Mouse (Mus musculus) mesoderm, embryonic 11.5 days (tissue): ENCODE measurements around the gene Mcu.
A peak's percentile ranks its signal among the peaks of the same experiment; 100 is the strongest.

Experiments used
- DNase-seq: peaks from one replicate; pipeline ENCODE4 v3.0.0-alpha.2; 2012; ENCODE audit warnings: low read depth, low spot score

Gene Mcu

DNA sequence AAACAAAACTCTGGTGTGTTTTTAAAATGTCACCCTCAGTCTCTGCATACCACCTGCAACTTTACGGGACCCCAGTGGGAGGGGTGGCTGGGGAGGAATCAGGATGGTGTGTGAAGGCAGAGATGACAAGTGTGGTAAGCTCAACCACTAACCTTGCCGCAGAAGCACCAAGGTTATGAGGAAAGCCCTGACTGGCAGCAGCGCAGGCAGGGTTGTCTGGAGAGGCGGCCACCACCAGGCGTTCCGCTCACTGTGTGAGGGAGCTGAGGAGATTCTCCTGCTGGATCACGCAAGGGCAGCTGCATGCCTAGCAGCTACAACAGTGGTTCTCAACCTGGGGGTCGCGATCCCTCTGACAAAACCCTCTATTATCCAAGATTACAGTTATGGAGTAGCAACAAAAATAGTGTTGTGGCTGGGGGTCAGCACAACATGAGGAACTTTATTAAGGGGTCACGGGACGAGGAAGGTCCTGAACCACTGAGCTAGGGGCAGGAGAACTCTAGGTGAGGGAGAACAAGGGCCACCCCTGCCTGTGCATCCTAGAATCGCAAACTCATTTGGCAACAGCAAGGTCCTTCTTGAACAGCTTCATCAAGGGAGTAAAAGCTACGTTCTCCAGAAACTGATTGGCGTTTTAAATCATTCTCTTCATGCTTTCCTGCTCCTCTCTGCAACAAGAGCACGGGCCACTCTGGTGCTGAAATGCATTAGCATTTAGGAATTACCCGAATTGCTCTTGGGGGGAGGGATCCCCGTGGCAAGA, 77.5 kb downstream of the Mcu start:
- DNase-seq, result no peak

DNA sequence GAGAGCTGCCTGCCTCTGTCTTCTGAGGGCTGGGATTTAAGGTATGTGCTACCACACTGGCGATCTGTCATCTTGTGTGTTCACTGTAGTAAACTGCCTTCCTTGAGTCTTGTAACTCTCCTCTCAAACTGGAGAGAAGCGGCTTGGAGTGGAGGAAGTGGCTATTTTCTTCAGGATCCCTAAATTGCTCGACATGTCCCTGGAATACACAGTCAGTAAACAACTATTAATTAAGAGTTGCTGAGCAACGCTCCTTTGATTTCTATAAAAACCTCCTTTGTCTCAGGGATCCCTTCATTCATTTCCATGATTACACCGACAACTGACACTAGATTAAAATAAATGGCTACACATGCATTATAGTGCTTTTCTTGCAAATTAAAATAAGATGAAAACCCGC, 78.4 kb downstream of the Mcu start:
- DNase-seq, result no peak

DNA sequence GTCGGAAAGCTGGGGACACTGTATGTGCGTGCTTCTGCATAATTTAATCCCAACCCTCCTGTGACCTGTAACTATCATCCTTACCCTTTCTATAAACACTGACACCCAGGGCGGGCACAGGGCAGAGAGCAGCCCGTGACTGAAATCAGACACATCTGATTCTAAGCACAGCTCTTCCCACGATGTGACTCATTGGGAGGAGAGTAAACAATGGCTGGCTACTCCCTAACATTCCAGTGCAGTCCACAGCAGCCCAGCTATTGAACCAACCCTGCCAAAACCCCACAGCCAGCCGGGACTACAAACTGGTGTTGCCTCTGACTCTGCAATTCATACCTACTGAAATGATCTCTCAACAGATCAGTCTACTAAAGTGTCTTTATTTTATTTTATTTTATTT, 78.9 kb downstream of the Mcu start:
- no peak for DNase-seq

DNA sequence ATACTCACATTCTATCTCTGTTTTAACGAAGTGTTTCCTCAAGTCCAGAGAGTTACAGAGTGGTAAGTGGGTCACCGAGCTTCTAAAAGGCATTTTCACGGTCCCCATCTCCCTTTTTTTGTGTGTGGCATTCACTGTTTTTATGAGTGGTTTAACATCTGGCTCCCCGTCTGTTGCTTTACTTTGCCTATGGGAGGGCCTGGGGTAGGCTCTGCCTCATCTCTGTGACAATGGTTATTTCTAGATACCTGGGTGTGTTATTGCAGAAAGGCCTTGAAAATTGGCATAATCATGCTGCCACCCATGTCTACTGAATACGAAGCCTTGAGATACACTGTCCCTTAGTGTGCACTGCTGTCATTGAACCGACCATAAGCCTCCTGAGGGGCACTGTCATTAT, 84.2 kb downstream of the Mcu start:
- DNase-seq, result no peak

DNA sequence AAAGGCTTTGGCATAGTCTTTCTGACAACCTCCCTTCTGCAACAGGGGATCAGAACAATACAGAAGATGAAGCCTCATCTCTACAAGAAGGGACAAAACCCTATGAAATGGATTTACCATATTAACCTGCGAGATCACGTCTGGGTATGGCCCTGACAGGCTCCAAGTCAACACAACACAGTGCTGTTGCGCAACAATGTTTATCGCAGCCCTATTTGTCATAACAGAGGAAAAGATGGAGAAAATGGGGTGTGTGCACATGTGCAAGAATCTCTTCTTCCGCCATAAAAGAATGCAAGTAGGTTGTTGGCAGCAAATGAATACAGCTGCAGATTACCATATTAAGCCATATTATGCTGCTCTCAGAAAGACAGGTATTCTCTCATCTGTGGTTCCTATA, 88.7 kb downstream of the Mcu start:
- no peak for DNase-seq

DNA sequence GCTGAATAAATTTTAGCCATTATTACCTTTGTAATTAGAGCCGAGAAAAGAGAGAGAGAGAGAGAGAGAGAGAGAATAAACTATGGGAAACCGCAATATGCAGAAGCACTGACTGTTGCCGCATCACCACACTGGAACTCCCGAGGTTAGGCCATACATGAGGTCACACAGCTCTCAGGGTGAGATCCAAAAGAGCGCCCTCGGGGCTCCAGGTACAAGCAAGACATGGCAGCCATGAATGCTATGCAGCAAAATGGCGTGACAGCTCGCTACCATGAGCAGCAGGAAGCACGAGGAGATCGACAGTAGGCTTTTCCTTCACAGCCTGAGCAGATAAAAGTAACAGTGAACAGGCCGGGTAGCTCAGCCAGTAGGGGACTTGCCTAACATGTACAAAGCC, 89.2 kb downstream of the Mcu start:
- no peak for DNase-seq

DNA sequence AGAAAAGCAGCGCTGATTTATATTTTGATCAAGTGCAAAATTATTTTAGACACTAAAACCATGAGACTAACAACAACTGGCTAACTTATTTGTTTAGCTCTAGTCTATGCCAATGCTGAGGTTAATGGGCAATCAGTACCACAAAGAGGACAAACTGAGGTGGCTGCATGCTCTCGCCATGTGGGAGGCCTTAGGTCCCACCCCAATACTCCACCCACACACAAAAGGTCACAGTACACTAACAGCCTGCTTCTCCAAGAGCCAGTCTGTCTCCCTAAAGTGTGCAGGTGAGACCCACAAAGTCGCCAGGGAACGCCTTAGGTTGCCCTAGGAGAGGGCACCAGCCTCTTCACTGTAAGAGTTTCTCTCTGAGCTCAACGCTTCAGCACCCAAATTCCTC, 91.8 kb downstream of the Mcu start:
- no peak for DNase-seq

DNA sequence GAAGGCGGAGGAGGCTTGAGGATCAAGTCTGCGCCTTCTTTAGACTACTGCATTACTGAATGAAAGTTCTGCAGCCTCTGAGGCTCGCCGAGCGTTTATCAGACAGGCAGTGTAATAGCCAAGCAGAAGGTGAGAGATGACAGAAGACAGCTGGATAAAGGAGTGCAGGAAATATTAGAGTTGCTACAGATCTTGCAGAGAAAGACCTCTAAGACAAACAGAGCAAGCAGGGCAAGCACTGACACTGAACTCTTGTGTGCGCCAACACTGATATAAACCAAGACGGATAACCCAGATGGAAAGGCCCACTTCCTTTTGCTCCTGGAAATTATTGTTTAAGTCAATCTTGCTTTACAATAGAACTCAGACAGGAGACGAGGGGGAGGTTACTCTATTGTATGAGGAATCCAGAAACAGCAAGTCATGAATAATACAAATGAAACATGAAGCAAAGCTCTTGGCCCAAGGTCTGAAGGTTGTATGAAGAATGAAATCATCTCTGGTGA, 92.6 kb downstream of the Mcu start:
- DNase-seq, result no peak

DNA sequence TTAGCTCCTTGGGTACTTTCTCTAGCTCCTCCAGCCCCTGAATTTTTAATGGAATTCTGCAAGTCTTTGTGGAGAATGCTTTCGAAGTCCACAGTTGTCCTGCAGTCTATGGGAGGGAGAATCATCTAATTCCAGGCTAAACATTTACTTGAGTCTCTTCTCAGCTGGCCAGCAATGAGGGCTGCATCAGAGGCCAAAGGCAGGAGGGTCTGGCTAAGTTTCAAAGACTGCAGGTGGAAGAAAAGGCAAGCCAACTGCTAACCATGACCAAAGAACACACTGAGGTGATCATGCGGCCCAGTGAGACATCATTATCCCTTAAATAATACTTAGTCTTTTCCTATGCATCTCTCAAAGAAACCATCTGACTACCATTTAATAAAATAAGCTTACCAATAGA, 95.8 kb downstream of the Mcu start:
- no peak for DNase-seq

DNA sequence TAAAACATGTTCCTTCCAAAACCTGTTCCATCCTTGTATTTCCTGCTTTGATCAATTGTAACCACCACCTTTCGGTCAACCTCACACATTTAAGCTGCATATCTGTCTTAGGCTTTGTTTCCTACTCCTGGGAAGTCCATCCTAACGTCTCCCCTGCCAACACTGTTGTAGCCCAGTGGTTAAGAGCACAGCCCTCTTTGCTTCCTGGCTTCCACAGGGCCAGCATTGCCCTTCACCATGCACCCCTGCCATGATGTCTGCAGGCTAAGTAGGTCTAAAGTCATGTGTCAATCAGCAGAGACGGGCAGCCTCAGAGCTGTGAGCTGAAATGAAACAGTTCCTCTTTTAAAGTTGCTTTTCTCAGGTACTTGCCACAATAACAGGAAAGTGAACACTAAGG, 97.1 kb downstream of the Mcu start:
- no peak for DNase-seq

DNA sequence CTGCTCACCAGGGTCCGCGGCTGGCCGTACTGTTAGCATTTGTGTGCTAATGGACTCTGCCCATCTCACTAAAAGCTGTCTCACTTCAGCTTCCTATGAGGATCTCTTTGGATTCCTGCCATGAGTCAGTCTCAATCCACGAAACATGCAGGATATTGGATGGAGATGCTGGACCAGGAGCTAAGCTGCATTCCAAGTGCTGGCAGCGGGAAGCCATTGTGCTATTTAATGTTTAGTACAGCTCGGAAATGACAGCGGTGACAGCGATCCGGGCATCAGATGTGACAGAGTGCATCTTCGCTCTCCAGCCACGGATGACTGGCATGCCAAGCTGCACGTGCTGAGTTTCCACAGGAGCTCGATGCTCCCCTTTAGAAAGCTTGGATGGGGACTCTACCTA, 99.3 kb downstream of the Mcu start:
- no peak for DNase-seq

DNA sequence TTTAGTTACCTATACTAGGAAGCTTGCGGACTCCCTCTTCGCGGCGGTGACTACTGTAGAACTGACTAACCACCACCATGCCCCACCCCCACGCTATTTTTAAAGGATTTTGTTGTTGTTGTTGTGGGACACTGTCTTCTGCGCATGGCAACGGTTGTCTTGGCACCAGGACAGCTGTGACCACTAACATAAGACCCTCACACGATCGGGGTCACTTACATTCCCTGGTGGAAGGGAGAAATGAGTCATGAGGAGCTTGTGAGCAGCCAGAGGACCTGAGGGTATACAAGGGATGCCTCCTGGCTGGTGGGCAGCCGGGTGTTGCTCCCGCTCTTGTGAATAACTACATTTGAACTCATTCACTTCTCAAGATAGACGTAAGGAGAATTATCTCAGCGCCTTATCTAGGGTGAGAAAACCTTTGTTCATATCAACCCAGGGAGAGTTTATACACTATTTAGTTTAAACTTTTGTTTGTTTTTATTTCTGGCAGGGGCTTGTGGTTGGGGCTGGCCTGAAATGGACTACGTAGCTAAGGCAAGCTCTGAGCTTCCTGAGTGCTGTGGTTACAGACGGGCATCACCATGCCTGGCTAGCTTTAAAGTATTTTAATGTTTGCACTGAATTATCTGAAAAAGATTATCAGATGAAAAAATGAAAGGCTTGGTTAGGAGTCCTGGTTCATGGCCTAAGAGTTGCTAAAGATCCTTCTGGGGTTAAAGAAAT, 101.6 kb downstream of the Mcu start:
- DNase-seq, result no peak

DNA sequence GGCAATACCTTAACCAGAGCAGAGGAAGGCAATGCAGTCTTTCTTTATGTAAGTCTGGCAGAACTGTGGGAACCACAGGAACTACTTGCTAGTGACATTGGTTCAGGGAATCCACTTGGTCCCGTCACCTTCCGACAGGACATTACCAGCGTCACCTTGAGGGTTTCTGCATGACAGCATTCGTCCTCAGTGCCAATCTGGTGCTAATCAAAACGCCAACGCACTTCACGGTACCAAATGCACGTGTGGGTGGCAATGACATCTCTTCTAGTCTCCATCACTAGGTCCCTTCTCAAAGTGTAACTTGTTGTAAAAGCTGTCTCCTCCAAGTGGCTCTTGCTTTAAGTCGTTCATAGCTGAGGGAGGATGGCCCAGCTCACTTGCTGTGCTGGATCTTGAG, 104.3 kb downstream of the Mcu start:
- DNase-seq, result no peak

DNA sequence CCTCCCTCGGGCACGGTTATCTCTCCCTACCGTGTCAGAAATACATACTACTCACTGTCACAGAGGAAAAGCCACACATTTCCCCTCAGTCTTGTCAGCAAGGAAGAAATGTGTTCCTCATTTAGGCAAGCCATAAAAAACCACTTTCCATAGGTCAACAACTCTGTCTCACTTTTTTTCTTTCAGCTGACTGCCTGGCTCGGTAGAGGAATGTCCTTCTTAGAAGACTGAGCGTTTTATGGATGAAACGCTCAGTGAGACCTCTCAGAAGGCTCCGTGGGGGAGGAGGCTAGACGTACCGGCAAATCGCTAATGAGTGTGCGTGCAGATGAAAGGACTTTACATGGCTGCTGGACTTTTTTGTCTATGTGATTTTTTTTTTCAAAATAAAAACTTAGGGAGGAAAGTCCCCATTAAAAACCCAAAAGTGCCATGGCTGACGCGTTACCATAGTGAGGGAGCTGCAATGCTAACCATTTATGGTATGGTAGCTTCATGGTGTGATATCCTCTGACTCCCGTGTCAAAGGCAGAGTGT, 105.0 kb downstream of the Mcu start:
- DNase-seq, result peak; percentile 78

DNA sequence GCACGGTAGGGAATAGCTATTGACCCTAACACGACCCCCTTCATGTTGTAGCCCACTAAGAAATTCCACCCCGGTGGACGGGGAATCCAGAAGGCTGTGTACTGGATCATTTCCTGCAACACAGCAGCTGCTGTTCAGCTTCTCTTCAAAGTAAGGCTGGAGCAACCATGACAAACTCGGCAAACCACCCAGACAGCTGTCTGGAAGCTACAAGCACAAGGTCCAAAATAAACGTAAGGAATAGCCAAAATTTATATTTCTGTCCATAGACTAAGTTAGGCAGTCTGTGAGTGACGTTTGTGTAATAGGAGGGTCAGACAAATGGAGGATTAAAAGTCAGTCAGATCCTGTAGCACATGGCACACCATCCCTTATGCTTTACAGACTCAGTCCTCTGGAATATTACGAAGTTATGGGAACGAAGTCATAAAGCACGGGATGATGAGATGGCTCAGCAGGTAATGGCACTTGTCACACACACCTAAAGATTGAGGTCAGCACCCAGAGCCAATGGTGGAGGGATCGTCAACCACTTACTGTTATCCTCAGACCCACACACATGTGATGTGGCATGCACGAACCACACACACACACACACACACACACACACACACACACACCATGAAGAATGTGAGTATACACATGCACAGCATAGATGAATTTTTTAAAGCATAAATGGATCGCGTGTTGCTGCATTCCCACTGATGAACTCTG, 105.6 kb downstream of the Mcu start:
- peak; percentile 56 for DNase-seq

DNA sequence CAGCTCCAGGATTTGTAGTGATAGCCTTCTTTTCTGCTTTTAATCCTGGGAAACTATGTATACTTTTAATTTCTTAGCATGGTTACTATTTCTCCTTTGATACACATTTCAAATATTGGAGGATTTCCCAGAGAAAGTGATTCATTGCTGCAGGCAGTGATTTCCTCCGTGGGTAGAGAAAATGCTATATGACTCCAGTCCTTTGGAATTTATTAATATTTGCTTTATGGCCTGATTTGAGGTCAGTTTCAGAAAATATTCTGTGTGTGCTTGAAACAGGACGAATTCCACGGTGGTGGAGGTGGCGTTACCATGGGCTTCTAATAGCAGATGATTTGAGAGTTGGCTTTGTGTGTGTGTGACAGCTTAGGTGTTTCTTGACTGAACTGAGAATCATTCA, 107.3 kb downstream of the Mcu start:
- no peak for DNase-seq

DNA sequence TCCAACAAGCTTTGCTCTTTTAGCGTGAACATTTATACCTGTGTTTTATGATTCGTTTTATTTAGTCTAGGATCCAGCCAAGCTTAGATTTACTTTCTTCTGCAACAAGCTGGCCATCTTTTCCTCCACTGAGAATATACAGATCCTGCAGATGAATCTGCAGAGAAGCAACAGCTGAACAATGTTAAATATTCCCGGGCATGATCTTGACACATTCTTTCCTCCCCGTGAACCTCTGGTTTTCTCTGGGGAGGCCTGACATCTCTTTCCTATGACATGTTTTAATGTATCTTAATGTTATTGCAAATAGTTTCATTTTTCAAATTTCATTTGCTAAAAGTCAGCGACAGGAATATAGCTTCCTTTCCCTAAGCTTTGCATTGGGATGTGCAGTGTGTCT, 109.8 kb downstream of the Mcu start:
- DNase-seq, result no peak

DNA sequence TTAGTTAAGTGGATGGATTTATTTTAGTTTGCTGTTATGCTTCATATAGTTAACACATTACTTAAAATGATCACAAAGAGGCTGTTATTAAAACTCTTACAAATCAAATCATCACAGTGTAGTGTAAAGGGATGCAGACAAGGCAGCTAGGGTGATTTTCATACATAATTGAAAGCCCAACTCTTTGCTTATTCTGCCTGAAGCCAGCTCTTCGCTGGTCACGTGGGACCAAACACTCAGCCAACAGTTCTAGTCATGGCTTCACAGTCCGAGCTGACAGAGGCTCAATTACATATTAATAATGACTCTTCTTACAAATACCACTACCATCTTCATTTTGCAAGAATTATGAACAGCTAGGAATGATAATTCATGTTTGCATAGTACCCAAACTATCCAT, 112.2 kb downstream of the Mcu start:
- DNase-seq, result no peak

DNA sequence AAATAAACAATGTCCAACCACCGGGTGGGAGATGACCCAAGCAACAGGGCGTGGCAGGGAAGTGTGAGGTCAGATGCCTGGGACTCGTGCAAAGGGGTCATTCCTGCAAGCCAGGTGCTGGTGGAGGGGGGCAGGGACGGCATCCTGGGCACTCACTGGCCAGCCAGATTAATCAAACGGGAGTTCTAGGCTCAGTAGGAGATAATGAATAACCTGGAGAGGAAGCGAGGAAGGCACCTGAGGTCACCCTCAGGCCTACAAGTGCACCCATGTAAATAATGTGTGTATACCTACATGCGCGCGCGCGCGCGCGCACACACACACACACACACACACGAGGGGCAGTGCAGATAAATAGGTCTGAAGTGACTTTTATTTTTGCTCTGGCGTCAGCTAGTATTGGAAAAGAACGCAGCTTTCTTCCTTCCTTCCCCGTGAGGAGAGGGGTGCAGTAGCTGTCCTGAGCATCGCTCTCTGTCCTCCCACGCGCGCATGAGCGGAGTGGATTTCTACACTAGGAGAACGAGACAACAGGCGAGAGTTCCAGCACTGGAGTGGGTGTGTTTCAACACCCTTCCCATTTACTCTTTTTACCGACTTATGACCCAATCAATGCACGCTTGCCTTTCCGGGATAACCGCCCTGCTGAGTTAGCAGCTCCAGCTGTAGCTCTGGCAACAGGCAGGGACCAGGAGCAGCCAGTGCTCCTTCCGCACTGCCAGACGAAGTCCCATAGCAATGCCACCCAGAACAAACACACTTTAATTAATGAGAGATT, 112.9 kb downstream of the Mcu start:
- DNase-seq, result peak; percentile 44

DNA sequence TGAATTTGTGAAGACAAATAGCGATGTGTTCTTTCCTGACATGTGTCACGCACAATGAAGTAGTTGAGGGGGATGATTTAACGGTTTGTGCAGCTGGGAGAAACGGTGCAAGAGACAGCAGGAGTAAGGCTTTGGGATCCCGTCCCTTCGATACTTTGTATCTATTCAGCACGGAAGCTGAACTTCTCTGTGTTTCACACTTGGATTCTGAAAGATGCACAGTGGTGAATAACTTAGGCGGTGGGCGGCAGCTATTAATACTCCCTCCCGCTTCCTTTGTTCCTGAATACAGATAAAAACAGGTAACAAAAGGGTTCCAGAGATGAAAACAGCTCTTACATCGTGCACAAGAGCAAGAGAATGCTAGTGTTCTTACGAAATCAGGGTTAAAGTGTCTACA, 114.1 kb downstream of the Mcu start:
- DNase-seq, result no peak

DNA sequence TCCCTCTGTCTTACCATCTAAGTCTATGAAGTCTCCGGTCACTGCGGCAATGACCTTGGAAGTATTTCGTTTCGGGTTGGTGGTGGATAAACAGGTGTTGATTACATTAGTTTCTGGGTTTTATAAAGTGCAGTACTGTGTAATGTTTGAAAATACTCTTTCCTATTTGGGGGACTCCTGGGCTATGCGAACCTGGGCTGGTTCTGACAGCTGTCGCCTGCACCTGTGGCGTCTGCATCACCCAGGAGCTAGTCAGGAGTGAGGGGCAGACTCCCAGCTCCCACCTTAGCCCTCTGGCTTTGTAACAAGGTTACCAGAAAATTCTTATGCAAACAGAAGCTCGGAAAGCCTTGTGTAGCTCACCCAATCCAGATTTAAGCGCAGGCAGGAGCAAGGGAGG, 114.7 kb downstream of the Mcu start:
- DNase-seq, result no peak

DNA sequence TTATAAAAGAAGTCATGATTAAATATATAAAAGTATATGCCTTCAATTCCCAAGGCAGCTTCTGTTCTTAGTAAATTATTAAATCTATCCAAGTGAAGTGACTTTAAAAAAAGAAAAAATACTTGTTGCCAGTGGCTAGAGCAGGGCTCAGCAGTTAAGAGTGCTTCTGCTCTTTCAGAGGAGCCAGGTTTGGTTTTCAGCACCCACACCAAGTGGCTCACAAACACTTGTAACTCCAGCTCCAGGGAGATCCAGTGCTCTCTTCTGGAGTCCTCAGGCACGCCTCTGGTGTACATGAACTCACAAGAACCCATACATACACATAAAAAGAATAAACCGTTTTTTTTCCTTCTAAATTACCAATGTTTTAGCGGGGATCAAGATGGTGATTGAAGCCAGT, 116.3 kb downstream of the Mcu start:
- no peak for DNase-seq
